Mouse (Mus musculus): Measurements from ENCODE around the gene Apol6. TPM values are rescaled to one million over a fixed set of nuclear protein-coding genes. Genes with fewer than 3 reads are reported as not detected.

The Apol6 gene
- polyA plus RNA-seq (2012; rRNA removed; ENCODE audit: low replicate concordance) = 95.3 and 446 TPM in 2 replicates

DNA sequence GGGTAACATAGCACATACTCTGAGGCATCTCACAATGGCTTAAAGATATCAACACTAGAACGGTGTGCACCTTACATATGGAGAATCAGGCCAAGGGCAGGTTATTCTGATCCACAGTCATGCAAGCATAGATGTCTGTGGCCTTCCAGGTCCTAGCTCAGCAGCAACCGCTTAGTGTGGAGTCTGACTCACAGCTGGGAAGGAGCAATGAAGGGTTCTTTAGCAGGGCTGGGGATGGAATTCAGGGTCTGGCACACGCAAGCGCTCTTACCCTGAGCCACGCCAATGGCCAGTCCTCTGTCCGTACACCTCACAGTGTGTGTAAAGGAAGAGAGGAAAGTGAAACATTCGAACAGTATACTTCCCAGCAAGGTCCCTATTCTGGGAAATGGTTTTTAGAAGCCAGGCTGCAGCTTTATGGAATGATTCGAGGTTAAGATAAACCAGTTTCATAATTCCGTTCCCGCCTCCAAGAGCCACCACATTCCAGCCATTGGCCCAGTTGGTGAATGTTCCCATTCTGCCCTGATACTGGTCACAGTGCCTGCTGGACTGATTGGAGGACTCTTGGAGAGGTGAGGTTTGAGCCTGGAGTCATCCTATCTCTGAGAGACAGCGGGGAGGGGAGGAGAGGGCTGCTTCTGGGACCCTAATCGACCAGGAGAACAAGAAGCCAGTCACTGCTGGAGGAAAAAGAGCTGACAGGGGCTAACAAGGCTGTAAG is at the start of gene Apol6:
TSS of gene Apol6 (plus strand) at position 133 of the 724 bp plus-strand sequence.

DNA sequence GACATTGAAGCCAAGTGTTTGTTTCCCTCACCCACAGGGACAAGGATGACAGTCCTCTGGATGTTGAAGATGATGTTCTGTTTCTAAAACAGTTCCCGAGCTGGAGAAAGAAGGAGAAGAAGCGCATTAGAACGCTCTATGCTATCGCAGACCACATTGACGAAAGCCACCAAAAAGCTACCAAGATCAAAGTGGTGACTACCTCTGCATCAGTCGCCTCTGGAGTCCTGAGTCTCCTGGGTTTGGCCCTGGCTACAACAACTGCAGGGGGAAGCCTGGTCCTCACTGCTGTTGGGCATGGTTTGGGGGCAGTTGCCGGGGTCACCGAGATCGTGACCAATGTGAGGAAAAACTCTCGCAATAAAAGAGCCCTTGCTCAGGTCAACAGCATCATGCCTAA is 6.0 kb downstream of the Apol6 start, which contains the start of gene Mb:
TSS of gene Mb (minus strand) at position 101 of the 400 bp plus-strand sequence.

Other genes starting within 250 kb of the Apol6 start
- 3.8 and 17.6 TPM in 2 replicates for gene Zfp251, start 173.3 kb upstream of the Apol6 start, polyA plus RNA-seq (2012; rRNA removed; ENCODE audit: low replicate concordance)
- 2.9 and 11.8 TPM in 2 replicates for gene Zfp7, start 165.5 kb upstream of the Apol6 start, polyA plus RNA-seq (2012; rRNA removed; ENCODE audit: low replicate concordance)
- not detected in 2 replicates for gene Gm49527, start 165.4 kb upstream of the Apol6 start, polyA plus RNA-seq (2012; rRNA removed; ENCODE audit: low replicate concordance)
- gene Zfp647, start 119.3 kb upstream of the Apol6 start, polyA plus RNA-seq (2012; rRNA removed; ENCODE audit: low replicate concordance) = 4.2 and 8.4 TPM in 2 replicates
- gene 1110038F14Rik, start 96.2 kb upstream of the Apol6 start, polyA plus RNA-seq (2012; rRNA removed; ENCODE audit: low replicate concordance) = 20.6 and 22.2 TPM in 2 replicates
- gene Mb, start 5.9 kb downstream of the Apol6 start, polyA plus RNA-seq (2012; rRNA removed; ENCODE audit: low replicate concordance) = 0.26 and 1.3 TPM in 2 replicates